Mouse (Mus musculus): ENCODE measurements around the gene Bdh2.

GRCm38 (mm10) chr3:135298560-135298959 is 17.5 kb downstream of the Bdh2 start:
- no peak for TF ChIP-seq EP300 (IDR thresholded peaks at IDR 0.05)
- TF ChIP-seq CTCF (IDR thresholded peaks at IDR 0.05), result no peak

Data from lung, postnatal 0 days (tissue).